ENCODE assay signal across 9 mouse cellular contexts in genomic region chr2:119798246-119798927, GRCm38 (mm10). TPM values are rescaled to one million over a fixed set of nuclear protein-coding genes. Genes with fewer than 3 reads are reported as not detected.
DNase-seq lines count a peak whose midpoint lies in the region; ATAC-seq and TF ChIP-seq lines count a peak whose summit lies in the region.
"Had no signal": no experiment of that assay in that cellular context is flagged by ENCODE, and none has a peak within 500 bp of the region (broad histone marks: within the 10 kb centered on the region; RNA-seq: fewer than 3 reads in every experiment).

No protein-coding gene starts in this region.

- H3K36me3 ChIP-seq in megakaryocyte, embryonic 14.5 days (replicated peaks; ENCODE audit: low read length) = no peaks in the 10 kb centered on the region
- H3K36me3 ChIP-seq in intestine, embryonic 14.5 days (ENCODE audit: control insufficient read depth, insufficient read depth, low read length) = 0 out of 2 replicates have a peak, but pooled peaks cover 4% of the 10 kb centered on the region
- no peaks in the 10 kb centered on the region for H3K36me3 ChIP-seq in liver, embryonic 16.5 days (ENCODE audit: control insufficient read depth, insufficient read depth)
- H3K36me3 ChIP-seq in neural tube, embryonic 14.5 days (ENCODE audit: control insufficient read depth, insufficient read depth, low read length) = no peaks in the 10 kb centered on the region; the same call in 1 of the 2 replicates
- H3K36me3 ChIP-seq: embryonic facial prominence, embryonic 12.5 days had no signal

- H3K9me3 ChIP-seq in megakaryocyte, embryonic 14.5 days = no peaks in the 10 kb centered on the region
- H3K9me3 ChIP-seq in intestine, embryonic 14.5 days (ENCODE audit: control insufficient read depth, low read length) = no peaks in the 10 kb centered on the region
- no peaks in the 10 kb centered on the region for H3K9me3 ChIP-seq in liver, embryonic 16.5 days (replicated peaks; ENCODE audit: control insufficient read depth, low read length)
- no peaks in the 10 kb centered on the region for H3K9me3 ChIP-seq in neural tube, embryonic 14.5 days (ENCODE audit: control insufficient read depth, low read length)
- H3K9me3 ChIP-seq: embryonic facial prominence, embryonic 12.5 days had no signal

- peak; percentile 60 for TF ChIP-seq CTCF in brain, embryonic 14.5 days (IDR thresholded peaks at IDR 0.05; ENCODE audit: borderline replicate concordance, extremely low read depth, insufficient read depth, insufficient read length)

- H3K27ac ChIP-seq in intestine, embryonic 14.5 days (ENCODE audit: low read depth) = no peak overlapping the region; the same call in 1 of the 2 replicates
- no peak overlapping the region for H3K27ac ChIP-seq in liver, embryonic 16.5 days (ENCODE audit: low read length)
- H3K27ac ChIP-seq in neural tube, embryonic 14.5 days (ENCODE audit: low read depth, low read length) = no peak overlapping the region
- H3K27ac ChIP-seq: embryonic facial prominence, embryonic 12.5 days had no signal

- no peak for TF ChIP-seq POLR2A in brain, embryonic 14.5 days (IDR thresholded peaks at IDR 0.05; ENCODE audit: borderline replicate concordance, extremely low read depth, insufficient read depth, insufficient read length, poor library complexity, severe bottlenecking)

- peak overlapping the region; percentile 91; the same call in 1 of the 2 replicates for H3K4me2 ChIP-seq in intestine, embryonic 14.5 days (ENCODE audit: low read length)
- 0 out of 2 replicates have a peak overlapping the region, but pooled peaks have one; percentile 93 for H3K4me2 ChIP-seq in liver, embryonic 16.5 days (ENCODE audit: low read depth, low read length)
- peak overlapping the region; percentile 99; the same call in 1 of the 2 replicates for H3K4me2 ChIP-seq in neural tube, embryonic 14.5 days (ENCODE audit: low read depth, low read length)

- H3K4me3 ChIP-seq in megakaryocyte, embryonic 14.5 days (replicated peaks) = peak overlapping the region; percentile 23
- no peak overlapping the region for H3K4me3 ChIP-seq in intestine, embryonic 14.5 days (ENCODE audit: low read depth, low read length)
- H3K4me3 ChIP-seq in liver, embryonic 16.5 days (ENCODE audit: low read depth, low read length) = no peak overlapping the region
- no peak overlapping the region for H3K4me3 ChIP-seq in neural tube, embryonic 14.5 days (ENCODE audit: low read depth, low read length)

- ATAC-seq in megakaryocyte, adult 5-6 weeks (ENCODE audit: poor library complexity, severe bottlenecking) = no peak
- no peak for ATAC-seq in intestine, embryonic 14.5 days (replicated peaks; ENCODE audit: low FRiP score, low TSS enrichment, low read depth)
- no peak for ATAC-seq in liver, embryonic 16.5 days (ENCODE audit: low read depth)
- ATAC-seq in neural tube, embryonic 14.5 days (ENCODE audit: low read depth) = no peak
- ATAC-seq in frontal cortex, adult (ENCODE audit: low TSS enrichment) = no peak

- DNase-seq in brain, embryonic 14.5 days (ENCODE audit: low read depth) = peak; percentile 78
- peak; percentile 75 for DNase-seq in gastrocnemius, postnatal 14 days
- DNase-seq in intestine, embryonic 14.5 days (ENCODE audit: low spot score) = peak; percentile 77

- peaks cover 42% of the 10 kb centered on the region for H3K4me1 ChIP-seq in megakaryocyte, embryonic 14.5 days
- H3K4me1 ChIP-seq in intestine, embryonic 14.5 days (replicated peaks; ENCODE audit: control insufficient read depth, insufficient read depth, low read length) = peaks cover 20% of the 10 kb centered on the region
- peaks cover 3% of the 10 kb centered on the region; the same call in 1 of the 2 replicates for H3K4me1 ChIP-seq in liver, embryonic 16.5 days (ENCODE audit: control insufficient read depth, low read depth, low read length)
- H3K4me1 ChIP-seq in neural tube, embryonic 14.5 days (ENCODE audit: control insufficient read depth, insufficient read depth, low read length) = peaks cover 14% of the 10 kb centered on the region

- 11% methylated on average over 13 of the region's 13 CpGs for WGBS in intestine, embryonic 14.5 days
- WGBS in liver, embryonic 16.5 days (ENCODE audit: insufficient replicate concordance) = 12% methylated on average over 13 of the region's 13 CpGs
- 9% methylated on average over 13 of the region's 13 CpGs for WGBS in neural tube, embryonic 14.5 days

- H3K27me3 ChIP-seq in megakaryocyte, embryonic 14.5 days (replicated peaks) = peaks cover 81% of the 10 kb centered on the region
- H3K27me3 ChIP-seq in intestine, embryonic 14.5 days (replicated peaks; ENCODE audit: control insufficient read depth, insufficient read depth, low read length) = no peaks in the 10 kb centered on the region; the same call in 1 of the 2 replicates
- peaks cover 63% of the 10 kb centered on the region for H3K27me3 ChIP-seq in liver, embryonic 16.5 days (ENCODE audit: control insufficient read depth, insufficient read depth, low read depth, low read length)
- peaks cover 3% of the 10 kb centered on the region; the same call in 1 of the 2 replicates for H3K27me3 ChIP-seq in neural tube, embryonic 14.5 days (ENCODE audit: control insufficient read depth, insufficient read depth, low read length)

- no peak overlapping the region for H3K9ac ChIP-seq in intestine, embryonic 14.5 days (ENCODE audit: low read length)
- H3K9ac ChIP-seq in liver, embryonic 16.5 days (ENCODE audit: low read depth, low read length) = no peak overlapping the region
- H3K9ac ChIP-seq in neural tube, embryonic 14.5 days (replicated peaks; ENCODE audit: low read depth, low read length) = no peak overlapping the region

- intact Hi-C loops in gastrocnemius, postnatal 14 days (cut with DNase I; ENCODE audit: low total_unique reads) = no loop called here

RNA-seq across cellular contexts. Expression of gene Tyro3, which starts 0.9 kb away (rescaled TPM):
- 0.64 TPM in 1 of 2 replicates, not detected in the other for polyA plus RNA-seq in megakaryocyte, embryonic 14.5 days (2012; ENCODE audit: insufficient read depth, low replicate concordance)
- total RNA-seq in megakaryocyte, adult 5-6 weeks (2015) = not detected in 2 replicates
- total RNA-seq in megakaryocyte, adult 5-6 weeks (2017) = 0.33 TPM in 1 of 2 replicates, not detected in the other
- 33.0 and 40.9 TPM in 2 replicates for polyA plus RNA-seq in brain, embryonic 14.5 days (2012; rRNA removed)
- 1 to 10 TPM; 1.8 to 3.6 TPM for total RNA-seq in gastrocnemius, postnatal 14 days (2021)
- 18.9 and 21.9 TPM in 2 replicates for polyA plus RNA-seq in intestine, embryonic 14.5 days (2014; fragmentation: Nextera tagmentation; extraction: Ambion mirVana)
- 0.75 and 1.1 TPM in 2 replicates for polyA plus RNA-seq in liver, embryonic 16.5 days (2015; fragmentation: Nextera tagmentation; extraction: Ambion mirVana)
- 18.7 and 21.6 TPM in 2 replicates for polyA plus RNA-seq in neural tube, embryonic 14.5 days (2014; fragmentation: Nextera tagmentation; extraction: Ambion mirVana)

RNA-seq across cellular contexts. Expression of gene Rpap1, which starts 11.1 kb away (rescaled TPM):
- 8.7 and 9.1 TPM in 2 replicates for polyA plus RNA-seq in megakaryocyte, embryonic 14.5 days (2012; ENCODE audit: insufficient read depth, low replicate concordance)
- 2.9 and 3.9 TPM in 2 replicates for total RNA-seq in megakaryocyte, adult 5-6 weeks (2015)
- total RNA-seq in megakaryocyte, adult 5-6 weeks (2017) = 5.0 and 6.4 TPM in 2 replicates
- 24.7 and 25.8 TPM in 2 replicates for polyA plus RNA-seq in brain, embryonic 14.5 days (2012; rRNA removed)
- total RNA-seq in gastrocnemius, postnatal 14 days (2021) = 10 to 100 TPM; 12.7 to 12.9 TPM
- polyA plus RNA-seq in intestine, embryonic 14.5 days (2014; fragmentation: Nextera tagmentation; extraction: Ambion mirVana) = 27.0 and 28.1 TPM in 2 replicates
- 7.4 and 9.1 TPM in 2 replicates for polyA plus RNA-seq in liver, embryonic 16.5 days (2015; fragmentation: Nextera tagmentation; extraction: Ambion mirVana)
- polyA plus RNA-seq in neural tube, embryonic 14.5 days (2014; fragmentation: Nextera tagmentation; extraction: Ambion mirVana) = 15.7 and 19.5 TPM in 2 replicates

RNA-seq across cellular contexts. Expression of gene Ltk, which starts 38.2 kb away (rescaled TPM):
- polyA plus RNA-seq in megakaryocyte, embryonic 14.5 days (2012; ENCODE audit: insufficient read depth, low replicate concordance) = 0.25 TPM in 1 of 2 replicates, not detected in the other
- not detected in 2 replicates for total RNA-seq in megakaryocyte, adult 5-6 weeks (2015)
- total RNA-seq in megakaryocyte, adult 5-6 weeks (2017) = not detected in 2 replicates
- polyA plus RNA-seq in brain, embryonic 14.5 days (2012; rRNA removed) = 3.3 and 3.8 TPM in 2 replicates
- total RNA-seq in gastrocnemius, postnatal 14 days (2021) = not detected
- 1.9 and 2.8 TPM in 2 replicates for polyA plus RNA-seq in intestine, embryonic 14.5 days (2014; fragmentation: Nextera tagmentation; extraction: Ambion mirVana)
- polyA plus RNA-seq in liver, embryonic 16.5 days (2015; fragmentation: Nextera tagmentation; extraction: Ambion mirVana) = 0.05 and 0.06 TPM in 2 replicates
- polyA plus RNA-seq in neural tube, embryonic 14.5 days (2014; fragmentation: Nextera tagmentation; extraction: Ambion mirVana) = 1.8 and 2.2 TPM in 2 replicates
- polyA plus RNA-seq: embryonic facial prominence, embryonic 12.5 days had no signal

RNA-seq across cellular contexts. Expression of gene Itpka, which starts 56.2 kb away (rescaled TPM):
- 0.04 and 1.9 TPM in 2 replicates for polyA plus RNA-seq in megakaryocyte, embryonic 14.5 days (2012; ENCODE audit: insufficient read depth, low replicate concordance)
- 0.07 and 0.23 TPM in 2 replicates for total RNA-seq in megakaryocyte, adult 5-6 weeks (2015)
- 0.37 and 1.0 TPM in 2 replicates for total RNA-seq in megakaryocyte, adult 5-6 weeks (2017)
- polyA plus RNA-seq in brain, embryonic 14.5 days (2012; rRNA removed) = 0.42 and 0.68 TPM in 2 replicates
- under 1 TPM in 1 of 2 experiments, not detected in 1; 0.20 TPM for total RNA-seq in gastrocnemius, postnatal 14 days (2021)
- polyA plus RNA-seq in intestine, embryonic 14.5 days (2014; fragmentation: Nextera tagmentation; extraction: Ambion mirVana) = 7.2 and 7.4 TPM in 2 replicates
- polyA plus RNA-seq in liver, embryonic 16.5 days (2015; fragmentation: Nextera tagmentation; extraction: Ambion mirVana) = 2.8 and 3.4 TPM in 2 replicates
- 0.15 and 0.19 TPM in 2 replicates for polyA plus RNA-seq in neural tube, embryonic 14.5 days (2014; fragmentation: Nextera tagmentation; extraction: Ambion mirVana)
